Mouse (Mus musculus): Measurements from ENCODE around the gene Olfr905.

The Olfr905 gene

DNA sequence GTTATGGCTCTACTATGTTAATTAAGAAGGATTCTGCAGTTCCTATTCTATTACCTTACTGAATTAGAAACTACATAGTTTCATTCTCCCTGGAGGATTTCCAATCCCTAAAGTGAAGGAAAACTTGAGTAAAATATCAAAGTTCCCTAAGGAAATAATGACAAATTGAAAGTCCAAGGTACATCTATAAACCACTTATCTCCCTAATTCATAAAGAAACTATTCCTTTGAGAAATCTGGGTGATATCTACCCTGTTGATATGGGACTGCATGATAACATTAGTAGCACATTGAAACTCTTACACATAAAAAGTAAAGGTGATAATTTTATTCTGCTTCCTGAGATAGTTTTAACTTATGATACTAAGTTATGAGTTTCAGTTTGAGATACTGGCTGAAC is at the start of gene Olfr905:
TSS of gene Olfr905 (plus strand) at position 301 of the 400 bp plus-strand sequence.
- DNase-seq (ENCODE audit: low read depth, low spot score), result no peak

DNA sequence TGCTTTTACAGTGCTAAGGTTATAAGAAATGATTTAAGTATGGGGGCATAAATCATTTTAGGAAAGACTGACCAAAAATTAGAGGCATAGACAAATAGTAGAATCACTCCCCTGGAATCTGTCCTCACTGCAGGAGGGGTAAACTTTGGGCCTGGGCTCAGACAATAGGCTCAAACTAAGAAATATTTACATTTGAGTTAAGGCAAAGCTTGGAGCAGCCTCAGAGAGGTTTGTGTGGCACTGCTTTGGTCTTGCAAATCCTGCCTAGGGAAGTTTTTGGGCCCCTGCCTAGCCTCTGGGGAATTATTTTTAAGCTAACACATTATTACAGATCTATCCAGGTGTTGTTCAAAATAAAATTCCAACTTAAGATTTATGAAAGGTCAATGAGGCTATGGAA is 47.1 kb upstream of the Olfr905 start:
- no peak for DNase-seq (ENCODE audit: low read depth, low spot score)

DNA sequence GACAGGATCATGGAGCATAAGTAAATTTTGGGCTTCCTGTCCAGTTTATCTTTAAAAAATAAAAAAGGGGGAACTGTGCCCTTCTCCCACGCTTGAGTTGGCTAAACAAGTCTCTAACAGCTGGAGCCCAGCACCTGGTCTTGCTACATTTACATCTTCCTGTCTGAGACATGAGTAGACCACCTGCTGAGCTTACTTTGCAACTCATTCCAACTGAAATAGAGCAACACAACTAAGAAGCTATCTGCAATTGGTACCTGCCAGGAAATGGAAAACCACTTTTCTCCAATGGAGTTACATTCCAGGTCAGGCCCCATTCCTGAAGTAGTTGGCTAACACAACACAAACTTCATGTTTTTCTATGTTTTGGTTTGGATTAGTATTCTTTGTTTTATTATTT is 43.9 kb upstream of the Olfr905 start:
- DNase-seq (ENCODE audit: low read depth, low spot score), result no peak

DNA sequence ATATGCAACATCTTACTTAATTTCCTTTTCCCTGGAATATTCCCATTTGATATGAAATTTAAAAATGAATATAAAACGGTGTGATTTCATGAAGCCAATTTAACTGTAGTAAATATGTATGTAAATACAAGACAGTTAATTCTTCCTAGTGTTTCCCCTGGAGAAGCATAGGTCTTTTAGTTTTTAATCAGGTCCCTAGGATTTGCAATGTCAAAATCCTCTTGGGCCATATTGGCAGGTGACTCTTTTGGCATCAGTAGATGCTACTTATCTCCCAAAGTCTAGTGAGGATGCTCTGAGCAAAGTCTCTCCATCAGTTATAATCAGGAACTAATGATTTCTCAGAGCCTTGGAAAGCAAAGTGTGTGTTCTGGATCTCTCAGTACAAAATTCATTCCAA is 41.8 kb upstream of the Olfr905 start, which contains the start of gene Olfr901:
TSS of gene Olfr901 (plus strand) at position 301 of the 400 bp plus-strand sequence.
- DNase-seq (ENCODE audit: low read depth, low spot score), result no peak

DNA sequence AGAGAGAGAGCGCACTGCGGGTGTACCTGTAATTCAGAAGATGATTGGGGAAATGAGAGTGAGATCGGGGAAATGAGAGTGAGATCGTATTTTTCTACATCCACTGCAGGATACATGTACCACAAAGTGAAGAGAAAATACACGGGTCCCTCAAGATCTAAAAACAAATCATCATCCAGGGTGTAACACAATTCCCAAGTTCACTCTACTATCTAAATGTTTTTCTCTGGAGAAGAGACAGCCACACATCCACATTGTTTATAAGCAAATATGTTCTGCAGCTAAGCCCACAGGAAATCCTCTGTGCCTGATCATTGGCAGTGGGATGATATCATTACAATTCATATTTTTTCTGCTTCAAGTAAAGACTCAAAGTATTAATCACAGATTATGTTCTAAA is 23.6 kb upstream of the Olfr905 start, which contains the start of gene Olfr902:
TSS of gene Olfr902 (plus strand) at position 301 of the 400 bp plus-strand sequence.
- no peak for DNase-seq (ENCODE audit: low read depth, low spot score)

DNA sequence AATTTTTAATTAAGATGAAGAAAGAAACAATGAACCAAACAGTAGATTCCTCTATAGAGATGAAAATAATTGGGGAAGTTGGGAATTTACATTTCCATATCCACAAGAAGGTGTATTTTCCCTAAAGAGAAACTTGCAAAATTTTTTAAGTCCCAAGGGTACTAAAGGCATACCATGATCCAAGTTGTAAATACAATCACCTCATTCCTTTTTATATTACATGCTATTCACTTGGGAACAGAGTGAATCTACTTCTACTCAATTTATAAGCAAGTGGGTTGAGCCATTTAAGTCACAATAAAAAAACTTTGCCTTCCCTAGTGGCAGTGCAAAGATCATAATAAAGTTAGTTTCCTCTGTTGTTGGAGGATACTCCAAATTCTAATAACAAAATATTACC is 8.1 kb upstream of the Olfr905 start, which contains the start of gene Olfr904:
TSS of gene Olfr904 (plus strand) at position 301 of the 400 bp plus-strand sequence.
- no peak for DNase-seq (ENCODE audit: low read depth, low spot score)

DNA sequence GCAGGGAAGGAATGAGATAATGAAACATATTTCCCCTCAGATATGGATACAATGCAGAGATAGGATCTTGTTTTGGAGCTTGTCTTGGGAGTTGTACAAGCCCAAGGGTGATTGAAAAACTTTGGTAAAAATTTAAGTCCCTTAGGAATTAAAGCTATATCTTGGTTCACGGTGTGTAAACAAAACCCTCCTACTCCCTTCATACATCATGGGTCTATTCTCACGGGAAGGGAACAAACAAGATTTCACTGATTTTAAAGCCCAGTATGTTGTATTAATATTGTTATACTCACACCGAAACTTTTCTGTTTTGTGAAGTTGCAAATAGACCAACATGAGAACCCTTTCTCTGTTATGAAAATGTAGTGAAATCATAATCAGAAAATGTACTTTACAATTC is 15.9 kb downstream of the Olfr905 start, which contains the start of gene Olfr906:
TSS of gene Olfr906 (plus strand) at position 301 of the 400 bp plus-strand sequence.
- no peak for DNase-seq (ENCODE audit: low read depth, low spot score)

DNA sequence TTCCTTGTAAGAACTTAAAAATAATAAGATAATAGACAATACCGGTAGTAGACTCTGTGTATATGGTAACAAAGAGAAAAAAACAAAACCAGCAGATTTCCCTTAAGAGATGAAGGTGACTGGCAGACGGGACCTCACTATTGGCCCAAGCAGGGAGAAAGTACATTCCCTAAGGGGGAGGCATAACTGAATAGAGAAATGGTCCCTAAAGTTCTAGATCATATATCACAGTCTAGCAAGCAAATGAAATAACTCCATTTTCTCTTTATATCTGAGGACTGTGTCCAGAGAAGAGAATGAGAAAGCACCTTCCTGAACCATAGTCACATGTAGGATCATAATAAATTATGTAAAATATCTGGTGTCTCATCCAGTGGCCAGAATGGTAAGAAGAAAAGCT is 24.6 kb downstream of the Olfr905 start, which contains the start of gene Olfr907:
TSS of gene Olfr907 (plus strand) at position 301 of the 400 bp plus-strand sequence.
- no peak for DNase-seq (ENCODE audit: low read depth, low spot score)

DNA sequence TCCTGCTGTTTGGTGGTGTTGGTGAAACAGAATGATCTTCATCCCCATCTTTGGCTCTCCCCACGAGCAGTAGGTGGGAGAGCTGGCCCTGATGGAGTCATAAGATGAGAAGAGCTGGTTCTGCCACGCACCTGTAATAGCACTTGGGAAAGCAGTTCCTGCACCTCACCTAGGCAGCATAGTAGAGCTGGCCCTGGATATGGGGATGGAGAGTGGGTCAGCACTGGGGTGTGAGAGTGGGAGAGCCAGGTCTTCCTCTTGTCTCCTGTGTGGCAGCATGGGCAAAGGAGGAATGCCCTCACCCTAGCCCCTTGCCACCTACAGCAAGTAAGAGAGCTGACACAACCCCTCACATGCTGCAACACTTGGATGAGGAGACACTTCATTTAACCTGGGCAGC is 41.4 kb downstream of the Olfr905 start:
- DNase-seq (ENCODE audit: low read depth, low spot score), result no peak

DNA sequence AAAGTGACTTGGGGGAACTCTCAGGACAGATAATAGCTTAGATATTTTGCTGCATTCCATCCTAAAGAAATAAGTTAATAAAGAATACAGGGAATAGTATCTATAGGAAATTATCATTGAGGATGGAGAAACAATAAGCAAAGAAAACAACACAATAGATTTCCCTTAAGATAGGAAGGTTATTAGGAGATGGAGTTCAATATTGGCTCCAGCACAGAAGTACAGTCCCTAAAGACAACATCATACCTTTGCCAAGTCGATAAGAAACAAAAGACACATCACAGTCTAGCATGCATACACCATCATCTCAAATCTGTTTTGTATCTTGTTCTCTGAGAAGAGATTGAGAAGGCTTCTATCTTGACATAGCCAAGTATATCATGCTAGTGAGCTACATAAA is 50.4 kb downstream of the Olfr905 start, which contains the start of gene Olfr911-ps1:
TSS of gene Olfr911-ps1 (plus strand) at position 301 of the 400 bp plus-strand sequence.
- no peak for DNase-seq (ENCODE audit: low read depth, low spot score)
